Mouse (Mus musculus) thymus, postnatal 25 days (tissue): ENCODE measurements around the gene Scnn1a.
"Not testable (repeated sequence)": the region's sequence is repeated elsewhere in the genome, so short reads cannot be mapped to it uniquely, and the experiment has no call there.

ENCODE experiments used
- DNase-seq: peaks from one replicate; pipeline ENCODE4 v3.0.0; 2022

The Scnn1a gene

DNA sequence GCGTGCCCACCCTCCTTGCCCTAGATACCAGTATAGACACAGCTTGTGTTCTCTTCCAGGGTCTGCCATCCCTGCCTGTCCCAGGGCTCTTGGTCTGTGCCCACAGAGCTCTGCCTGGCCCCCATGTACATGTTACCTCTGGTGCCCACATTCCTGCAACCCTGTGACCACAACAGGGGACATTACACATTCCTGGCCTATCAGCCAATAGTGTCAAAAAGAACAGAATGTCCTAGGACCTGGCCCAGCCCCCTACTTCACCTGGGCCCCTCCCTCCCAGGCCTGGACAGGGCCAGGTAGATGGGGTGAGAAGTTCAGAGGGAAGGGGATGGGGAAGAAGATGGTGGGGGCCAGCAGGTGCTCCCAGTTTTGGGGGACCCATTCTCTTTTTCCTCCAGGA is at the start of gene Scnn1a:
Gene Scnn1a (plus strand): TSS at position 337 of the 400 bp plus-strand sequence.
- DNase-seq: no peak

DNA sequence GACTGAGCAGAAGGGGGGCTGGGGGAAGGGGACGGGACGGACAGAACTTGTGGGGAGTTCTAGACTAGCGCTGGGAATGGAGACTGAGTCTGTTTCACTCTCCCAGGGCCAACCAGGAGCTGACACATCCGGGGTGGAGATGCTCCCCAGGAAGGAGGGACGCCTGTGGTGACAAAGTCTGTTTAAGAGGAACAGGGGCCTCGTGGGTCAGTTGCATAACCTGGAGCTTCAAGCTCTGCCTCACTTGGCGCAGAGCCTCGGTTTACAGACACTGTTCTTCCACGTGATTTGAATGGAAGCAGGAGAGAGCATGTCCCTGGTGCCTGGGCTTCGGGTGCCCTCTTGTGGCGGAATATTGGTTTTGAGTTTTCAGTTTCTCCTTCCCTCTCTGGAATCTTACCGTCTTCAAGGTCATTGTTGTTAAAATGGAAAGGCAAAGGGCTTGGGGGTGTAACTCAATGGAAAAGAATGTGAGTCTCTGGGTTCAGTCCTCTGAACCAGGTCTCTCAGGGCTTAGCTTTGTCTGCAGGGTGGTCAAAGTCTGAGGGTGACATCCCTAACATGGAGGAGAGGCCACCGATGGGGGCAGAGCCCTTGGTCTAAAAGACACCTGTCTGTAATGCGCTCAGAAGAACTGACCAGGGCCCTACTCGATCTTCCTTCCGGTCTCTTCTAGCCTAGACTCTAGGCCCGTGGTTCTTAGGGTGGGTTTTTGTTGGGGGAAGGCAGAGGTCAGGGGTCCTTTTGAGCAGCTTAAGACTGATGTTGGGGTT is 48.8 kb upstream of the Scnn1a start:
- DNase-seq: peak; percentile 88

- DNase-seq: no peak
Measured at GRCm38 (mm10) chr6:125272228-125272785, 48.2 kb upstream of the Scnn1a start.

DNA sequence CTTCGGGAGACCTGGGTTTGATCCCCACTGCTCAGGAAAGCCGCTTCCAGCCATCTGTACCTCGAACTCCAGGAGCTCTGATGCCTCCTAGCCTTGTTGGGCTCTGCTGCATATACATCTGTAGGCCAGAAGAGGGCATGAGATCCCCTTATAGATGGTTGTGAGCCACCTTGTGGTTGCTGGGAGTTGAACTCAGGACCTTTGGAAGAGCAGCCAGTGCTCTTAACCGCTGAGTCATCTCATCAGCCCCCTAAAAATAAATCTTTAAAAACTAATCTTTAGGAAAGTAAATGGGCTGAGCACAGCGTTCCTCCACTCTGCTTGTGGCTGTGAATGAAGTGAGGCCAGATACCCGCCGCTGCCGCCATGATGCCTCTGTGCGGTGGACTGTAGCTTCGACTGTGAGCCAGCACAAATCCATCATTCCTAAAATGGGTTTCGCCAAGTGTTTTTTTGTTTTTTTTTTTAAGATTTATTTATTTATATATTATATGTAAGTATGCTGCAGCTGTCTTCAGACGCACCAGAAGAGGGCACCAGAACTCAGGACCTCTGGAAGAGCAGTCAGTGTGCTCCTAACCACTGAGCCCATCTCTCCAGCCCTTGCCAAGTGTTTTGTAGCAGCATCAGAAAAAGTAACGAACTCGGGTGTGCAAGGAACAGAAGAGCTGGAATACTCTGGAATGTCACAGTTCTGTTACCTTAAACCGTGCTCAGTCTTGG is 45.5 kb upstream of the Scnn1a start:
- DNase-seq: peak; percentile 43

DNA sequence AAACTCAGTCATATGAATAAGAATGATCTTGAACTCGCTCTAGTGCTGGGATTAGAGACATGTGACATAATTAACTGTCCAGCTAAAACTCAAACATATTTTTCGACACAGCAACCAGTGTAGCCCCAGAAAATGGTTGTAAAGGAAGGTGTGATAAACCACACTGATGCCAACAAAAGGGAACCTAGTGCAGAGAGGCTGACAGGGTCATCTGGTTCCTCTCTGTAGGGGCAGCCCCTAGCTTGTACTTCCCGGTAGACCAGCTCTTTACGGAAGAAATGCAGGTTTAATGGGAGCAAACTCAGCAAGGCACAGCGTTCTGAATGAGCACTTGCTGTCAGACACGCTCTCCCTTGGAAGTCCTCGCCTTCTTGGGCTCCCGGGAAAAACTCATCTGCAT is 40.7 kb upstream of the Scnn1a start:
- DNase-seq: no peak

- not testable (repeated sequence) for DNase-seq
Measured at GRCm38 (mm10) chr6:125282721-125283120, 37.7 kb upstream of the Scnn1a start.

DNA sequence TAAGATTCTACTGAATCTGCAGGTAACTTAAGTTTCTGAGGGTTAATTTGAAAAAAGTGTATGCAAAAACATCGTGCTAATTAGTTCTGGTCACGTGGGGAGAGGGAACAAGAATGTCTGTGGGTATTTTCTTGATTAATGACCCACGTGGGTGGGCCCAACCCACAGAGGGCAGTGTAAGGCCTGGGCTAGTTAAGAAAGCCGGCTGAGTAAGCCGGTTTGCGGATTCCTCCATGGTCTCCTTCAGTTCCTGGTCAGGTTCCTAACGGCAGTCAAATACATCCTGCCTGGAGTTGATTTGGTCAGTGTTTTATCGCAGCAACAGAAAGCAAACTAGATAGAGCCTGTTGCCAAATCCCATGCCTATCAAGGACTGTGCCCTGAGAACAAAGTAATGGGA is 36.2 kb upstream of the Scnn1a start:
- no peak for DNase-seq

GRCm38 (mm10) chr6:125284751-125285150 is 35.7 kb upstream of the Scnn1a start:
- no peak for DNase-seq

- DNase-seq: no peak
Measured at GRCm38 (mm10) chr6:125285890-125286289, 34.6 kb upstream of the Scnn1a start, which contains the start of gene Tuba3a. Gene Tuba3a (minus strand): TSS chr6:125286042.

DNA sequence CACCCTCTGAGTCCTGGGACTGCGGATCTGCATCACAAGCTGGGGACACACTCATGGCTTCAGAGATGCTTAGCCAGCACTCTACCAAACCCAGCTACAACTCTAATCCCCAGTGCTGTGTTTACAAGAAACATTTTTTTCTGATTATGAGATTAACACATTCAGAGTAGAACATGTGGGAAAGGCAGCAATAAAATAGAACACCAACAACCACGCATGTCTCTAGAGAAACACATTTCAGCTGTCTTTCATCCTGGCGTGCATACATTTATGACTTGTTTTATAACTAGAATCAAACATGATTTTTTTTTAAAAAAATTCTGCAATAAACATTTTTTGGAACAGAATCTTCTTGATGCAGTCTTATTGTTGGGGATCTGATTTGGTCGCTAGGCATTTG is 33.5 kb upstream of the Scnn1a start:
- DNase-seq: no peak

GRCm38 (mm10) chr6:125288730-125289129 is 31.7 kb upstream of the Scnn1a start:
- no peak for DNase-seq

DNA sequence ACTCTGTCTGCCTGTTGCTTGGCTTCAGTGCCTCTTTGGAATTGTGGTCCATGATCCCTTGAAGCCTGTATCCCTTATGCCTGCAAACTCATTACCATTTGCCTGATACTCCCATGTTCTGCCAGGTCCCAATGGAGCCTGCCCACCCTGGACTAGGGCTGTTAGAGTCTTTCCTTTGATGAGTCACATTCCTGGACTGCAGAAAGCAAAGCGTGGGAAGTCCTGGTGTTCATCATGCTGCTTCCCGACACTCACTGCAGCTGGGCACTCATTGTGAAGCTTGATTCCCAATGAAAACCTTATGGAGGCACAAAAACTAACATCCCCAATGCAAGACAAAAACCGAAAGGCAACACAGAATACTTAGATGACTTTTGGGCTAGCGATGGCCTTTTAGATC is 29.1 kb upstream of the Scnn1a start:
- DNase-seq: no peak

GRCm38 (mm10) chr6:125292256-125292655 is 28.2 kb upstream of the Scnn1a start:
- no peak for DNase-seq

GRCm38 (mm10) chr6:125294049-125294448 is 26.4 kb upstream of the Scnn1a start:
- no peak for DNase-seq

DNA sequence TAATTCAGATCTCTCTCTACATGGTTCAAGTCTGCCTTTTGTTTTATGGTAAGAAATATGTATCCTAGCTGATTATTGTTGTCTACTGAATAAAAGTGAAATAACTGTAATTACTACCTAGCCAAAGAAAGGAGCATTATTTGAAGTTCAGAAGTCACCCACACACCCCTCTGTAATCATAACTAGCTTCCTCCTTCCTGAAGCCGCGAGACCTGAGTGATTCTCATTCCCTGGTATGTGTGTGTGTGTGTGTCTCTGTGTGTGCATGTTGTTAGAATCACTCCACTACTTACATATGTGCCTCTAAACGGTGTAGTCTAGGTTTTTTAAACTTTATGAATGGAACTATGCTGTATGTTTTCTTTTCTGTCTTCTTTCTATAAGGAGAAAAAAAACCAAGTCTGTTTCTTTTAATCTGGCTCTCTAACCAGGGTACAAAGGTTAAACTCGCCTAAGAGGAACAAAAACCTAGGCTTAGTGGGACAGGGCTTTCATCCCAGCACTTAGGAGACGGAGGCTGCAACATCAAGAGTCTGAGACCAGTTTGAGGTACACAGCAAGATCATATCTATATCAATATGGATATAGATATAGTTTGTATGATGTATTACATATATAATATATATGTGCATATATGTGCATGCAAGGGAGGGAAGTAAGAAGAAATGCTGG is 23.2 kb upstream of the Scnn1a start:
- DNase-seq: no peak

- DNase-seq: no peak
Measured at GRCm38 (mm10) chr6:125300982-125301381, 19.5 kb upstream of the Scnn1a start.

DNA sequence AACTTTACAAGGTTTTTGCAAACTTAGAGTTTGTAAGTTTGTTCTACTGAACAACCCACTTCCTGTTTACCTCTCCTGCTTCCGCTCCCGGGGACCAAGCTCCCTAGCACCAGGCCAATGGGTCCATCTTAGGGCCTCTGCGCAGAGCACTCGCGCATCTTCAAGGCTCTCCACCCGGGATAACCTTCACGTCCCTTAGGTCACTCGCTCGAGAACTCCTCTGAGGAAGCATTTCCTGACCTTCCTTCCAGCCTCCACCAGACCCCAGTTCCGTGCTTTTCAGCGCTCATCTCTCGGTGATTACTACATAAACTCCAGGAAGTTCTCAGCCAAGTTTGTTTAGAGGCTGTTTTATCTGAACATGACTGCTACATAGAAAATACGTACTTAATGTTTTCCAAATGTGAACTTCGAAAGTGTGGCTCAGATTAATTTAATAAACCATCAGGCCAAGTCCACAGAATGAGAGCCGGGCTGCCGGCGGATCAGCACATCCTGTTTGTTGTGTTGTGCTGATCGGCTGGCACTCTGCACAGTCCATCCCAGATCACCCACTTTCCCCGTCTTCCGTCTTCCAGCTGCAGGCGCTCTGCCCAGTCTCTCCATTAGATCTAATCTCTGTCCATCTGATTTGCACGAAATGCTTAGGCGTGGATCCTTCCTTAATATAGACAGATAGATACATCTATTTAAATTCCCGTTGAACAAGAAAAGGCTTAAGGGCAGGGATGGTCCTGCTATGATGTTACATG is 18.1 kb upstream of the Scnn1a start:
- DNase-seq: peak; percentile 36

GRCm38 (mm10) chr6:125303242-125303641 is 17.2 kb upstream of the Scnn1a start:
- DNase-seq: no peak

- DNase-seq: not testable (repeated sequence)
Measured at GRCm38 (mm10) chr6:125304408-125304807, 16.1 kb upstream of the Scnn1a start.

GRCm38 (mm10) chr6:125305465-125305864 is 15.0 kb upstream of the Scnn1a start:
- no peak for DNase-seq

DNA sequence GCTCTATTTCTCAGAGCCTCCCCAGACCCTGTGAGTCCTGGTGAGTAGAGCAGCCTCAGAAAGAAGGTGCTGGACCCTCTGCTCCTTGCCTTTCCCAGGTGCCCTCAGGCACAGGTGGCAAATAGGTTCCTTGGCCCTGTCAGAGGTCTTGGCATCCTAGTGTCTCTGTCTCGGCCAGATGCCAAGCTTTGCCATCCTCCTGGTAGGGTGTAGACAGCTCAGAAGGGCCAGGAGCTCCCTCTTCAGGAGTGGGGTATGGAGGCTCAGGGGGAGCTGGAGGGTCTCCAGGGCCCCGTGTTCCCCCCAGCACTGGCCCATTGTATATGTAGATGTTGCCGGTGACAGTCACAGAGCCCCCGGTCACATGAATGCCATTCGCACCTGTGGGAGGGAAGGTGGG is 13.4 kb upstream of the Scnn1a start:
- no peak for DNase-seq

- no peak for DNase-seq
Measured at GRCm38 (mm10) chr6:125308921-125309320, 11.5 kb upstream of the Scnn1a start.

DNA sequence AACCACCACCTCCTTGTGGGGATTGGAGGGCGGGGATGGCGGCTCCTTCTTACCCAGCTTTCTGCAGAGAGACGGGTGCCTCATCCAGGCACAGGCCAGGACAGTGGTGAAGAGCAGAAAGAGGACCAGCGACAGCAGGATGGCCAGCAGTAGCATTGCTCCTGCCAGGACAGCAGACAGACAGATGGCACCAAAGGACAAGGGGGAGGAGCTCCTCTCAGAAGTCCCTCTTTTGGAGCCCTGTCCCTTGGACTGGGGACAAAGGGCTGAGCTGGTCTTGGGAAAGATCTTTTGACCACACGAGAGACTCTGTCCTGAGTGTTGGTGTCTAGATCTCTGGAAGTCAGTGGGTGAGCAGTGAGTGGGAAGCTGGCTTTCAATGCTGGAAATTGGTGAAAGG is 11.1 kb upstream of the Scnn1a start:
- DNase-seq: no peak
